Mouse (Mus musculus) retina, embryonic 14.5 days (tissue): ENCODE measurements around the gene Klhl23.
A peak's percentile ranks its signal among the peaks of the same experiment; 100 is the strongest.

Source experiments
- DNase-seq: peaks from one replicate; pipeline ENCODE4 v3.0.0-alpha.2; 2015; ENCODE audit warnings: low spot score

The Klhl23 gene

GRCm38 (mm10) chr2:69830116-69830515 lies 8.4 kb downstream of the Klhl23 start:
- no peak for DNase-seq

GRCm38 (mm10) chr2:69837244-69837967 lies 15.7 kb downstream of the Klhl23 start:
- DNase-seq: no peak

GRCm38 (mm10) chr2:69837996-69838395 lies 16.3 kb downstream of the Klhl23 start:
- DNase-seq: no peak

GRCm38 (mm10) chr2:69838707-69839106 lies 17.0 kb downstream of the Klhl23 start:
- DNase-seq: no peak

- DNase-seq: peak; percentile 31
These were observed 18.5 kb downstream of the Klhl23 start for GRCm38 (mm10) chr2:69840261-69840660.

GRCm38 (mm10) chr2:69849215-69849614 lies 27.5 kb downstream of the Klhl23 start:
- no peak for DNase-seq

- no peak for DNase-seq
These were observed 29.8 kb downstream of the Klhl23 start for GRCm38 (mm10) chr2:69851427-69852058.

GRCm38 (mm10) chr2:69856392-69856791 lies 34.6 kb downstream of the Klhl23 start:
- DNase-seq: no peak

- DNase-seq: peak; percentile 51
These were observed 36.1 kb downstream of the Klhl23 start for GRCm38 (mm10) chr2:69857882-69858281.

GRCm38 (mm10) chr2:69860972-69861452 lies 39.3 kb downstream of the Klhl23 start:
- no peak for DNase-seq

- DNase-seq: peak; percentile 97
These were observed 39.8 kb downstream of the Klhl23 start, which contains the start of gene Ssb for GRCm38 (mm10) chr2:69861485-69862091. Ssb (plus strand) TSS chr2:69861562.

- peak; percentile 19 for DNase-seq
These were observed 40.4 kb downstream of the Klhl23 start for GRCm38 (mm10) chr2:69862117-69862657.

- no peak for DNase-seq
These were observed 62.2 kb downstream of the Klhl23 start for GRCm38 (mm10) chr2:69883990-69884391.

GRCm38 (mm10) chr2:69884581-69884980 lies 62.8 kb downstream of the Klhl23 start:
- no peak for DNase-seq

- no peak for DNase-seq
These were observed 63.3 kb downstream of the Klhl23 start for GRCm38 (mm10) chr2:69885050-69885449.

- peak; percentile 90 for DNase-seq
These were observed 63.9 kb downstream of the Klhl23 start, which contains the start of gene Mettl5 for GRCm38 (mm10) chr2:69885451-69886305. Mettl5 (minus strand) TSS chr2:69885615.
